Mouse (Mus musculus): ENCODE results near the gene Itpr1.

DNA sequence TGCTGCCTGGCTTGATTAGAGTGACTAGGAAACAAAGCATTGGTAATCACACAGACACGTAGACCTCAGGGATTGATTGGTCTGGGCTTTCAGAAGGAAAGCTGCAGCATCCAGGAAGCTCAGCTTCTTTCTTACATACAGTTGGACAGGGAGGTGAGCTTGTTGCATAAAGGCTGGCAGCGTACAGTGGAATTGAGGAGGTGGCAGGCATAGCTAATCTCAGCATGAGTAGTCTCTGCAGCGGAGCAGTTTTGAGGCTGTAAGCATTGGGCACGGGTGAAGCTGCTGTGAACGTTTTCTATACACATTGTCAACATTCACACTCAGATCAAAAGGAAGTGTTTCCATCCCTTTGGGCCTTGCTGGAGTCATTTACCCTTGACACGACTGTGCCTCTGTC, 124.4 kb downstream of the Itpr1 start:
- TF ChIP-seq POLR2A (IDR thresholded peaks at IDR 0.05; ENCODE audit: low read depth, low read length): no peak
- no peak for TF ChIP-seq CTCF (IDR thresholded peaks at IDR 0.05; ENCODE audit: extremely low read depth, insufficient read length, insufficient replicate concordance, low read depth, low read length)
